Comparison of ENCODE assay signal across 27 mouse cellular contexts in the genomic region with DNA sequence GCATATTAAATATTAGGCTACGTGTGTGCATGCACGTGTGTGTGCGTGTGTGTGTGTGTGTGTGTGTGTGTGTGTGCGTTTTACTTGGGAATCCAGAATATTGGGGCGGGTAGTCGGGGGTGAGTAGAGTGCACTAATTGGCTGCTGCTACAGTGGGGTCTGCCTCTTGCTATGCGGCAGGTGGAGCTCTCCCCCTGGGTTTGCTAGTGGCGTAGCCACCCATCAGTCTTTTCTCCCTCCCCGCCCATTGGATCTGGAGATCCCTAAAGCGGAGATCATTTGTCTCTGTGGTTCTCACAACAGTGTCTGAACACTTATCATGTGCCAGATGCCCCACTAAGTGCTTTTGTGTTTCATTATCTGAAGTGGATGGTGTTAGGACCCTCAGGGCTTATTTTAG.
"Had no signal": no experiment of that assay in that cellular context is flagged by ENCODE, and none has a peak within 500 bp of the region (broad histone marks: within the 10 kb centered on the region; RNA-seq: fewer than 3 reads in every experiment).

No protein-coding gene starts in this region.

- H3K9ac ChIP-seq: heart, embryonic 12.5 days; hindbrain, embryonic 12.5 days; hindbrain, embryonic 14.5 days; intestine, embryonic 15.5 days; limb, embryonic 12.5 days; liver, embryonic 13.5 days had no signal

- H3K9me3 ChIP-seq: heart, embryonic 10.5 days; hindbrain, embryonic 10.5 days; hindbrain, embryonic 12.5 days; intestine, embryonic 15.5 days; limb, embryonic 10.5 days; limb, embryonic 12.5 days; liver, embryonic 13.5 days had no signal

- ATAC-seq: hindbrain, embryonic 16.5 days; inflammation-experienced regulatory T-cells, adult 6 months; intestine, embryonic 15.5 days; intestine, postnatal 0 days had no signal

- H3K4me3 ChIP-seq: gastrocnemius, adult 2 months; heart, embryonic 10.5 days; heart, embryonic 12.5 days; hindbrain, embryonic 10.5 days; hindbrain, embryonic 12.5 days; intestine, embryonic 15.5 days; layer of hippocampus, adult 2 months; left cerebral cortex, adult 2 months; limb, embryonic 10.5 days; limb, embryonic 12.5 days; liver, embryonic 13.5 days had no signal

- H3K4me2 ChIP-seq: heart, embryonic 12.5 days; hindbrain, embryonic 12.5 days; hindbrain, embryonic 14.5 days; intestine, embryonic 15.5 days; limb, embryonic 12.5 days; liver, embryonic 11.5 days; liver, embryonic 13.5 days had no signal

- DNase-seq: gastrocnemius, adult 2 months; gastrocnemius, postnatal 10 days; gastrocnemius, postnatal 25 days; heart, adult 18-20 months; heart, postnatal 10 days; heart, postnatal 4 days; kidney, adult 18-20 months; kidney, adult 8-10 months; kidney, postnatal 10 days; kidney, postnatal 25 days; kidney, postnatal 4 days; liver; liver, embryonic 13.5 days had no signal

- H3K4me1 ChIP-seq: hindbrain, embryonic 12.5 days; intestine, embryonic 15.5 days; limb, embryonic 12.5 days had no signal

- H3K36me3 ChIP-seq: heart, embryonic 10.5 days; heart, embryonic 12.5 days; hindbrain, embryonic 10.5 days; hindbrain, embryonic 12.5 days; intestine, embryonic 15.5 days; limb, embryonic 10.5 days; limb, embryonic 12.5 days; liver, embryonic 13.5 days had no signal

- H3K27ac ChIP-seq: gastrocnemius, adult 2 months; heart, embryonic 10.5 days; hindbrain, embryonic 10.5 days; hindbrain, embryonic 12.5 days; hindbrain, embryonic 14.5 days; intestine, embryonic 15.5 days; layer of hippocampus, adult 2 months; left cerebral cortex, adult 2 months; limb, embryonic 10.5 days; limb, embryonic 12.5 days; liver, embryonic 13.5 days had no signal
